27 mouse cellular contexts compared by ENCODE assay signal in genomic region chr7:82417053-82417452, GRCm38 (mm10).
"Had no signal": no experiment of that assay in that cellular context is flagged by ENCODE, and none has a peak within 500 bp of the region (broad histone marks: within the 10 kb centered on the region; RNA-seq: fewer than 3 reads in every experiment).

No protein-coding gene starts in this region.

- H3K4me2 ChIP-seq: heart, embryonic 11.5 days; heart, embryonic 13.5 days; heart, embryonic 15.5 days; hindbrain, embryonic 12.5 days; hindbrain, embryonic 14.5 days; intestine, embryonic 15.5 days; limb, embryonic 12.5 days; liver, embryonic 11.5 days had no signal

- H3K27ac ChIP-seq: gastrocnemius, adult 2 months; heart, adult 2 months; heart, embryonic 13.5 days; heart, embryonic 15.5 days; hindbrain, embryonic 10.5 days; hindbrain, embryonic 12.5 days; hindbrain, embryonic 14.5 days; intestine, embryonic 15.5 days; layer of hippocampus, adult 2 months; left cerebral cortex, adult 2 months; limb, embryonic 10.5 days; limb, embryonic 12.5 days had no signal

- H3K27me3 ChIP-seq: heart, embryonic 13.5 days; heart, embryonic 15.5 days; hindbrain, embryonic 12.5 days; intestine, embryonic 15.5 days; limb, embryonic 12.5 days had no signal

- ATAC-seq: hindbrain, embryonic 16.5 days; inflammation-experienced regulatory T-cells, adult 6 months; intestine, embryonic 15.5 days; intestine, postnatal 0 days had no signal

- H3K4me1 ChIP-seq: hindbrain, embryonic 10.5 days; hindbrain, embryonic 12.5 days; intestine, embryonic 15.5 days had no signal

- H3K9me3 ChIP-seq: heart, embryonic 13.5 days; heart, embryonic 15.5 days; hindbrain, embryonic 10.5 days; hindbrain, embryonic 12.5 days; intestine, embryonic 15.5 days; limb, embryonic 10.5 days; limb, embryonic 12.5 days had no signal

- H3K4me3 ChIP-seq: gastrocnemius, adult 2 months; heart, adult 2 months; heart, embryonic 13.5 days; heart, embryonic 15.5 days; hindbrain, embryonic 10.5 days; hindbrain, embryonic 12.5 days; intestine, embryonic 15.5 days; layer of hippocampus, adult 2 months; left cerebral cortex, adult 2 months; limb, embryonic 10.5 days; limb, embryonic 12.5 days had no signal

- DNase-seq: gastrocnemius, adult 2 months; gastrocnemius, postnatal 10 days; gastrocnemius, postnatal 25 days; heart, adult 2 months; heart, postnatal 14 days; heart, postnatal 4 days; kidney, adult 18-20 months; kidney, adult 8-10 months; kidney, postnatal 10 days; kidney, postnatal 25 days; kidney, postnatal 4 days; liver had no signal

- H3K36me3 ChIP-seq: heart, embryonic 13.5 days; heart, embryonic 15.5 days; hindbrain, embryonic 10.5 days; hindbrain, embryonic 12.5 days; intestine, embryonic 15.5 days; limb, embryonic 10.5 days; limb, embryonic 12.5 days had no signal

- H3K9ac ChIP-seq: heart, embryonic 13.5 days; heart, embryonic 15.5 days; hindbrain, embryonic 12.5 days; hindbrain, embryonic 14.5 days; intestine, embryonic 15.5 days; limb, embryonic 12.5 days had no signal
